Mouse (Mus musculus) natural killer cell, adult 2 months (primary cell): ENCODE measurements around the gene Peli3.

Experiments used
- DNase-seq, 2 experiments: peaks; one replicate each; pipeline ENCODE4 v3.0.0; 2022; ENCODE audit warnings: low spot score in 2 of 2

The Peli3 gene

DNA sequence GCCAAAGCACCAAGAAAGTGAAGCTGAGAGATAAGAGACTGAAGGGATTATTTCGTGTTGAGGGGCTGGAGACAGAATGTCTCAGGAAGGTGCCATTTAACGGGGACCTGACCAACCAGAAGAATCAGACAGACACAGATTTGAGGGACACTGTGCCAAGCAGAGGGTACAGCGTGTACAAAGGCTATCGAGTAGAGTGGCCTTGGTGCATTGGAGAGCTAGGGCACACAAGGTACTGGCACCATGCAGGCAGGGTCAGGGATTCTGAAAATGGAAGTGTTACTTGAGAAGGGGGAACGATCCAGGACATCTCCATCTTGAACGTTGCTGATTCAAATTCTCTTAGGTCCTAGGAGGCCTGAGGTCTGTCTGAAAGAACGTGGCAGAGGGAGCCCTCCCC is 33.6 kb downstream of the Peli3 start:
- no peak for DNase-seq

GRCm38 (mm10) chr19:4908107-4908506 is 34.8 kb downstream of the Peli3 start:
- peak in 1 of 2 experiments; percentile 37 for DNase-seq

- DNase-seq, result peak; percentile 66 to 74
These were observed 36.7 kb downstream of the Peli3 start, which contains the start of gene Bbs1 for GRCm38 (mm10) chr19:4905979-4906794. Gene Bbs1 (minus strand): TSS chr19:4906628.

DNA sequence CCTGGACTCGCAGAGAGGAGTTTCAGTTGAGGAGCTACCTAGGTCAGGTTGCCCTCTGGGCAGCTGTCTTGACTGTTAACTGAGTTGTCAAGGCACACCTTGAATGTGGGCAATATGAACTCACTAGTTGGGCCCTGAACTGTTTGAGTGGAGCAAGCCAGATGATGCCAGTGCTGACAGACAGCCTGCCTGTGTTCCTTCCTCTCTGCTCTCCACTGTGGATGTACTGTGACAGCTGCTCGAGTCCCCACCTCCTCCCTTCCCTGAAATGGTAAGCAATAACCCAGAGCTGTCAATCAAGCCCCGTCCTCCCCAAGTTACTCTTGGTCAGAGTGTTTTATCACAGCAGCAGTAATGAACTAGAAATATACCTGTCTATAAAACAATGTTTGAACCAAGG is 43.0 kb downstream of the Peli3 start:
- DNase-seq, result no peak

DNA sequence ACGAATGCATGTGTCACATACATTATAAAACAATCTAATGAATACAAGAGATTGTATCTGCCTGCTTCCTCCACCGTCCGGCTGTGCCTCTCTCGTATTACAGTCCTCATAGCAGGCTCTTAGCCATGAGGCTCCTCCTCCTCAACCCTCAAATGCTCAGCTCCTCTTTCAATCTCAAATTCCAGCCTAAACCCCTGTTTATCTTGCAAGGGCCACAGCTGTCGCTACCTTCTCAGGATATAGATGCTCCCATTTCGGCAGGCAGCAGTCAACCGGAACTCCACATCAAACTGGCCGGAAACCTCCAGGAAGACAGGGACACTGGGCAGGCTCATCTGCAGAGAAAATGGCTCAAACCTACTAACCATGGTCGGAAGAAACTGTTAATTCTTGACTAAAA is 44.0 kb downstream of the Peli3 start:
- DNase-seq, result no peak

DNA sequence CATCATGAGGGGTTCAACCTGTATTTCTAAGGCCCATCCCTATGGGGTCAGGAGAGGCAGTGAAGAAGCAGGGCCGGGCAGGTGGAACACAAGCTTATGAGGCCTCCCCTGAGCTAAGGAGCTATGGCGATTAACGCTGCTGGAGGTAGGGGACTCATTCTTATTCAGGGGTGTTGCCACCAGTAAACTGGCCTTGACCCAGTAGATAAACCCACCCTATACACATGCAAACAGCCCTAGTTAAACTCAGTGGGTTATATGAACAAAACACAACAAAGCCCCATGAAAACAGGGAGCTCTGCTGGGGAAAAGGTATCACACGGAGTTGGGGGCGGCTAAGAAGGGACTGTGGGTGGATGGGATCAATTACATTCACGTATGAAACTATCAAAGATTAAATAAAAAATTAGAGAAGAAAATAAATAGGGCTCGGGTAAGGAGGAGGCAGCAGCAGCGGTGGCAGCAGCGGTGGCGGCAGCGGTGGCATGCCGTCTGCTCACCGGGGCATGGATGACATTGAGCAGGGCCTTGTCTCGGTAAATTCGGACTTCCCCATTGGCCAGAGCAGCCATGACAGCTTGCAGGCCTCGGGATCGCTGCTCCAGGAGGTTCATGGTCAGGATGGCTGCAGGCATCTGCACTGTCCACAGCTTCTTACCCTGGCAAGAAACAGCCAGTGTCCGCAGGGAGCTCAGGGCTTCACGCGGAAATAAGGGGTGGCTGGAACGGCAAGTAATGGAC is 46.0 kb downstream of the Peli3 start:
- no peak for DNase-seq

DNA sequence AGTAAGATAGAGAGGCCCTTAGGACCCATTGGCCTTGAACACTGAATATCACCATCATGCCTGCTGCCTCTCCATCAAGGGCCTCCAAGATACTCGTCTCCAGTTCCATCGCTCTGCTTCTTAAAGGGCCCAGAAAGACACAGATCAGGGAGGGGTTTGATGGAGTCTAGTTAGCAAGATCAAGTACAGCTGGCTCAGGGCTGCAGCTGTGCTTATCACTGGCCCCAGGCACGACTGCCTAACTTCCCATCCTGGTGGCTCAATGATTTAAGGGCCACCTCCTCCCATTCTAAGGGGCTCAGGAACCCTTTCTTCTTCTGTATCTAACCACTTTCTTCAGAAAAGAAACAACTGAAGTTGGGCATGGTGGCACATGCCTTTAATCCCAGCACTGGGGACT is 51.1 kb downstream of the Peli3 start:
- DNase-seq, result no peak

- no peak for DNase-seq
These were observed 53.1 kb downstream of the Peli3 start for GRCm38 (mm10) chr19:4889791-4890190.

DNA sequence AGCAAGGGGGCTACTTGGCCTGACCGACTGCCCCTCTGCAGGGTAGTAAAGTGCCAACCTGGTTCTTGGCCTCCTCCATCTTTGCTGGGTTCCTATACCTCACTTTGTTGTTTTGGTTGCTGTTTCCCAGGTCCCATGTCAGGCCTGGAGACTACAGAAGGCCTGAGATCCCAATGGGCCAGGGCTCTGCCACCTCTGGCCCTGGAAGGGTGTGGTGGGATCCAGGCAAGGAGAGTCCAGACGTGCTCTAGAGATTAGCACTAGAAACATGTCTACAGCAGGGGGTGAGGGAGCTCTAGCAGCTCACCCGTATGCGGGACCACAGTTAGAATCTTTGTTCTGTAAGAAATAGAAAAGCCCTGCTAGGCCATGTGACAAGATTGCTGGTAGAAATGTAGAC is 59.0 kb downstream of the Peli3 start:
- no peak for DNase-seq
